ENCODE assay signal across 30 mouse cellular contexts in the genomic region with DNA sequence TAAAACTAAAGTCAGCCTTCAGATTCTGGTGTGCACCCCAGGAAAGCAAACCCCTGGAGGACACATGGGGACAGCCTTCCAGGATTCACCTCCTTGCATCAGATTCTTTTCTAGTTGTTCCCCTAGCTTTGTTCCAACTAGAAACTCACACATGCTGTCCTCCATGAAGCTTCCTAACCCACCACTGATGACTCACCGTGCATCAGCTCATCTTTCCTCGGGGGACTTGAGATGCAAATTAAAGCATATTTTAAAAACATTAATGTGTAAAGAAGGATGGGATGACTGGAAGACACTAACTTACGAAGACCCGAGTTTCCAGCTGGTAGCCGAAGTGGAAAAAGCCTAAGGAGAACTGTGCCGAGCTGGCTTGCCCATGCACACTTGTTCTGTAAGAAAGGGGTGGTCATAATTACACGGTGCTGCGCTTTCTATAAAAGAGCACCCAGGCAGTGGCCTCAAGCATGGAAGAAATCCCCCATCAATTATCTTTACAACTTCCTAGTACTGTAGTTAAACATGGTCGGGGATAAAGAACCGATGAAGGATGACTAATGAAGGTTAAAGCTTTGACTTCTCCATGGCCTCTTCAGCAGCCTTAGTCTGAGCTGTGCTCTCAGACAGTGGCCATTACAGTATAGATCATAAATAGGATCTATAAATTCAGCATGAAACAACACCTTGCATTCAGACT. TPM values are rescaled to one million over a fixed set of nuclear protein-coding genes. Genes with fewer than 3 reads are reported as not detected.
DNase-seq lines count a peak whose midpoint lies in the region; ATAC-seq and TF ChIP-seq lines count a peak whose summit lies in the region.
"Had no signal": no experiment of that assay in that cellular context is flagged by ENCODE, and none has a peak within 500 bp of the region (broad histone marks: within the 10 kb centered on the region; RNA-seq: fewer than 3 reads in every experiment).

No protein-coding gene starts in this region.

- 28% methylated on average over 10 of the region's 10 CpGs for WGBS in kidney, postnatal 0 days

- H3K4me1 ChIP-seq in kidney, postnatal 0 days (replicated peaks; ENCODE audit: insufficient read depth, low read length) = no peaks in the 10 kb centered on the region; the same call in 1 of the 2 replicates
- H3K4me1 ChIP-seq in CH12.LX (ENCODE audit: control insufficient read depth in 1 of 2, insufficient read depth in 2 of 2) = peaks cover 3 to 35% of the 10 kb centered on the region in 2 experiments
- H3K4me1 ChIP-seq: forebrain, embryonic 13.5 days; heart, embryonic 12.5 days; midbrain, embryonic 15.5 days had no signal

- TF ChIP-seq POLR2A in CH12.LX (IDR thresholded peaks at IDR 0.05; ENCODE audit: low read depth, low read length) = no peak

- TF ChIP-seq RAD21 in CH12.LX (IDR thresholded peaks at IDR 0.05; ENCODE audit: low read depth, low read length) = no peak

- no peak overlapping the region for H3K27ac ChIP-seq in kidney, postnatal 0 days
- H3K27ac ChIP-seq in CH12.LX (ENCODE audit: insufficient read depth, low read depth) = peak overlapping the region; percentile 60
- H3K27ac ChIP-seq: forebrain, embryonic 13.5 days; hindbrain, embryonic 13.5 days; liver, embryonic 14.5 days; macrophage; midbrain, embryonic 15.5 days had no signal

- dilution Hi-C loops in CH12.LX (cut with MboI; ENCODE audit: extremely low pct_ligation_motif_present, extremely low pct_unique_long_range_greater_than_20kb, low sequenced_read_pairs) = no loop called here

- no peak overlapping the region for H3K4me3 ChIP-seq in kidney, postnatal 0 days (replicated peaks; ENCODE audit: low read depth, low read length)
- H3K4me3 ChIP-seq in CH12.LX (replicated peaks in 1 of 3; ENCODE audit: low read depth in 2 of 3, low read length in 2 of 3, poor library complexity in 1 of 3) = no peak overlapping the region
- H3K4me3 ChIP-seq: erythroblast, embryonic 14.5 days; forebrain, embryonic 13.5 days; heart, embryonic 12.5 days; hindbrain, embryonic 13.5 days; midbrain, embryonic 15.5 days had no signal

- no peaks in the 10 kb centered on the region for H3K79me2 ChIP-seq in CH12.LX (replicated peaks; ENCODE audit: control insufficient read depth, extremely low read depth, insufficient read depth, poor library complexity, severe bottlenecking)

- no peak overlapping the region for H3K9ac ChIP-seq in kidney, postnatal 0 days (ENCODE audit: low read depth, low read length)
- H3K9ac ChIP-seq in CH12.LX (ENCODE audit: insufficient read depth, low read depth) = peak overlapping the region; percentile 3; the same call in 1 of the 2 replicates
- H3K9ac ChIP-seq: forebrain, embryonic 13.5 days; heart, embryonic 12.5 days; hindbrain, embryonic 13.5 days; liver, embryonic 14.5 days; midbrain, embryonic 15.5 days had no signal

- H3K4me2 ChIP-seq in kidney, postnatal 0 days (ENCODE audit: low read length) = no peak overlapping the region
- peak overlapping the region; percentile 63 for H3K4me2 ChIP-seq in CH12.LX (ENCODE audit: insufficient read depth, low read depth, poor library complexity, severe bottlenecking)
- H3K4me2 ChIP-seq: forebrain, embryonic 13.5 days; heart, embryonic 12.5 days; hindbrain, embryonic 13.5 days; midbrain, embryonic 15.5 days had no signal

- no peaks in the 10 kb centered on the region for H3K36me3 ChIP-seq in kidney, postnatal 0 days (ENCODE audit: insufficient read depth, low read length)
- no peaks in the 10 kb centered on the region for H3K36me3 ChIP-seq in CH12.LX (replicated peaks in 1 of 2; ENCODE audit: control insufficient read depth in 1 of 2, insufficient read depth in 1 of 2, low read length in 1 of 2)
- H3K36me3 ChIP-seq: heart, embryonic 12.5 days; hindbrain, embryonic 13.5 days; midbrain, embryonic 15.5 days had no signal

- no peak for TF ChIP-seq CTCF in kidney, postnatal 0 days (IDR thresholded peaks at IDR 0.05; ENCODE audit: low read depth)
- no peak for TF ChIP-seq CTCF in CH12.LX (conservative IDR thresholded peaks at IDR 0.05 in 1 of 2, IDR thresholded peaks at IDR 0.05 in 1 of 2; ENCODE audit: low read depth in 2 of 2, low read length in 2 of 2)

- peak; percentile 71; the same call in 1 of the 2 replicates for TF ChIP-seq EP300 in CH12.LX (IDR thresholded peaks at IDR 0.05; ENCODE audit: low read length)

- ATAC-seq in kidney, postnatal 0 days (replicated peaks; ENCODE audit: low FRiP score, low read depth) = peak; percentile 74; the same call in 1 of the 2 replicates
- ATAC-seq: forebrain, embryonic 13.5 days; intestine, embryonic 16.5 days; midbrain, embryonic 15.5 days had no signal

- peak; percentile 20 for DNase-seq in kidney, adult 11 months
- DNase-seq in kidney, postnatal 36 days = no peak
- peak; percentile 75 for DNase-seq in kidney, postnatal 0 days (ENCODE audit: low spot score)
- DNase-seq in kidney, postnatal 14 days = no peak
- DNase-seq in CH12.LX (ENCODE audit: extremely low read depth) = peak; percentile 85
- peak; percentile 54 for DNase-seq in brain, adult 2 months (ENCODE audit: low read depth, low spot score)
- no peak for DNase-seq in adrenal gland, postnatal 25 days
- no peak for DNase-seq in right cerebral cortex, adult 2 months (ENCODE audit: low spot score in 2 of 2)
- DNase-seq: adrenal gland, postnatal 14 days; B cell, adult 2 months; cerebellum, adult 18-20 months; cerebellum, postnatal 10 days; gastrocnemius, postnatal 25 days; heart, adult 18-20 months; heart, postnatal 4 days; layer of hippocampus, adult 9-11 months; liver; lung, adult 2 months; lung, postnatal 10 days; right cerebral cortex, adult 18-20 months; thymus, postnatal 4 days had no signal

- in situ Hi-C loops in CH12.LX (cut with MboI; ENCODE audit: low pct_ligation_motif_present, low pct_unique_long_range_greater_than_20kb, low sequenced_read_pairs) = no loop called here

- no peaks in the 10 kb centered on the region for H3K27me3 ChIP-seq in kidney, postnatal 0 days (ENCODE audit: insufficient read depth, low read length)
- no peaks in the 10 kb centered on the region for H3K27me3 ChIP-seq in CH12.LX (replicated peaks)
- H3K27me3 ChIP-seq: forebrain, embryonic 13.5 days; heart, embryonic 12.5 days; midbrain, embryonic 15.5 days had no signal

- H3K9me3 ChIP-seq in kidney, postnatal 0 days (replicated peaks; ENCODE audit: low read length) = no peaks in the 10 kb centered on the region
- H3K9me3 ChIP-seq in CH12.LX (replicated peaks; ENCODE audit: low read length) = no peaks in the 10 kb centered on the region
- H3K9me3 ChIP-seq: forebrain, embryonic 13.5 days; heart, embryonic 12.5 days; hindbrain, embryonic 13.5 days; midbrain, embryonic 15.5 days had no signal

TF ChIP-seq in CH12.LX, 34 proteins besides CTCF, POLR2A, EP300 and RAD21:
- TF ChIP-seq JUN (IDR thresholded peaks at IDR 0.05; ENCODE audit: insufficient read depth, low read depth, low read length) (peak; percentile 50; the same call in 1 of the 2 replicates), ETS1 (conservative IDR thresholded peaks at IDR 0.05; ENCODE audit: low read depth, low read length) (peak; percentile 65; the same call in 1 of the 2 replicates), BHLHE40 (IDR thresholded peaks at IDR 0.05; ENCODE audit: low read depth, low read length) (0 out of 2 replicates have a peak, but pooled peaks have one; percentile 33), CHD1 (IDR thresholded peaks at IDR 0.05; ENCODE audit: low read depth, low read length) (no peak), JUND (conservative IDR thresholded peaks at IDR 0.05; ENCODE audit: low read depth, low read length) (peak; percentile 83)
TF ChIP-seq in CH12.LX: peak in this region for 4.

RNA-seq across cellular contexts. Expression of a gene that starts 10.6 kb away (rescaled TPM):
- polyA plus RNA-seq in kidney, postnatal 0 days (2015; fragmentation: Nextera tagmentation; extraction: Ambion mirVana) = 24.2 and 25.4 TPM in 2 replicates
- total RNA-seq in CH12.LX (2012; rRNA removed) (not detected in 2 replicates), CH12.LX (2014; rRNA removed) (not detected in 2 replicates)
- polyA plus RNA-seq in CH12.LX (2012; ENCODE audit: insufficient read length, low read depth) = not detected in 2 replicates
- total RNA-seq in adrenal gland, postnatal 25 days (2021) = 6.7 and 9.9 TPM in 2 replicates
- total RNA-seq: megakaryocyte-erythroid progenitor cell, adult 5-6 weeks had no signal

Comparison
In these comparisons a context has a peak if more than half of its experiments do, and no peak if none do; other contexts are left out.
1. DNase-seq: peak in kidney, adult 11 months (single experiment), kidney, postnatal 0 days (single experiment), CH12.LX (single experiment) and brain, adult 2 months (single experiment); none in kidney, postnatal 36 days (0 of 2), kidney, postnatal 14 days (single experiment), adrenal gland, postnatal 25 days (single experiment) and right cerebral cortex, adult 2 months (0 of 2).